Mouse (Mus musculus): ENCODE measurements at regions not wholly inside any gene's neighbourhood (a gene's known extent, or its start where the extent isn't known, plus 50 kb on each side); places are given as distances from the start of the nearest gene placed in this dataset.

- intact Hi-C loops (cut with DNase I): no loop called here
These were observed 101.8 kb downstream of the Mospd2 start for GRCm38 (mm10) chrX:164878336-164878735.

GRCm38 (mm10) chrX:164840393-164840792 is 139.8 kb downstream of the Mospd2 start:
- intact Hi-C loops (cut with DNase I): no loop called here
- DNase-seq: no peak

More at GRCm38 (mm10) chrX:164878336-164878735, 101.8 kb downstream of the Mospd2 start:
- no peak for DNase-seq

- no peak for DNase-seq
- intact Hi-C loops (cut with DNase I): no loop called here
These were observed 159.3 kb downstream of the Mospd2 start for GRCm38 (mm10) chrX:164820906-164821305.

- peak in 1 of 2 experiments; percentile 3 for DNase-seq
- intact Hi-C loops (cut with DNase I): no loop called here
These were observed 192.9 kb downstream of the Mospd2 start for GRCm38 (mm10) chrX:164787293-164787692.

GRCm38 (mm10) chrX:164764919-164765318 is 215.3 kb downstream of the Mospd2 start:
- intact Hi-C loops (cut with DNase I): no loop called here
- no peak for DNase-seq

GRCm38 (mm10) chrX:164763764-164764445 is 216.3 kb downstream of the Mospd2 start:
- DNase-seq: peak; percentile 30 to 32
- intact Hi-C loops (cut with DNase I): no loop called here

GRCm38 (mm10) chrX:164745552-164746217 is 234.5 kb downstream of the Mospd2 start:
- intact Hi-C loops (cut with DNase I): no loop called here
- DNase-seq: peak in 1 of 2 experiments; percentile 1
